Mouse (Mus musculus) midbrain, embryonic 14.5 days (tissue): ENCODE results near the gene Rplp2. TPM values are rescaled to one million over a fixed set of nuclear protein-coding genes. Genes with fewer than 3 reads are reported as not detected.

Source experiments
- ATAC-seq: fragments of 200-750 bp; cut with Nextera tagmentation; 2 replicates; pipeline ENCODE4 v1.8.0; 2017; ENCODE audit warnings: moderate number of reproducible peaks, moderate library complexity; ENCODE audit not compliant: low FRiP score, low TSS enrichment
- DNase-seq: peaks from one replicate; pipeline ENCODE4 v3.0.0-alpha.2; 2015
- H3K27ac ChIP-seq: fragments of 300-500 bp; sonication (generic); replicated peaks from 2 replicates; pipeline ENCODE4 v1.5.1; 2014; ENCODE audit warnings: mild to moderate bottlenecking, low read depth, low read length, moderate library complexity
- H3K27me3 ChIP-seq: fragments of 300-500 bp; sonication (generic); 2 replicates; pipeline ENCODE4 v1.6.1; 2014; ENCODE audit warnings: low read length, control low read depth, mixed read lengths; ENCODE audit not compliant: control insufficient read depth, insufficient read depth
- H3K36me3 ChIP-seq: fragments of 300-500 bp; sonication (generic); 2 replicates; pipeline ENCODE4 v1.6.1; 2014; ENCODE audit warnings: low read length, control low read depth; ENCODE audit not compliant: control insufficient read depth, insufficient read depth
- H3K4me1 ChIP-seq: fragments of 300-500 bp; sonication (generic); 2 replicates; pipeline ENCODE4 v1.6.1; 2014; ENCODE audit warnings: mild to moderate bottlenecking, antibody characterized with exemption, low read length, control low read depth; ENCODE audit not compliant: control insufficient read depth, insufficient read depth
- H3K4me2 ChIP-seq: fragments of 300-500 bp; sonication (generic); 2 replicates; pipeline ENCODE4 v1.6.1; 2014; ENCODE audit warnings: mild to moderate bottlenecking, low read length, moderate library complexity
- H3K4me3 ChIP-seq: fragments of 300-500 bp; sonication (generic); replicated peaks from 2 replicates; pipeline ENCODE4 v1.5.1; 2014; ENCODE audit warnings: low read depth, low read length
- H3K9ac ChIP-seq: fragments of 300-500 bp; sonication (generic); replicated peaks from 2 replicates; pipeline ENCODE4 v1.6.1; 2014; ENCODE audit warnings: mild to moderate bottlenecking, low read length, moderate library complexity
- H3K9me3 ChIP-seq: fragments of 300-500 bp; sonication (generic); 2 replicates; pipeline ENCODE4 v1.6.1; 2016; ENCODE audit warnings: low read length, control low read depth, mixed read lengths; ENCODE audit not compliant: control insufficient read depth
- WGBS: fragments of 180-500 bp; shearing (Covaris S2); extraction: QIAGEN DNeasy Blood & Tissue Kit; methylation state at CpG from one replicate; pipeline ENCODE4 v1.1.7; 2014; 5-methylcytosine and 5-hydroxymethylcytosine counted together
- polyA plus RNA-seq: library from polyadenylated mRNA; unstranded; fragments of >200 nt; fragmentation: Nextera tagmentation; extraction: Ambion mirVana; gene quantifications from 2 replicates; pipeline ENCODE4 v1.2.1, GENCODE M21; 2014

Rplp2 gene
- polyA plus RNA-seq, 1 experiment from 2014 or later = 772 TPM

DNA sequence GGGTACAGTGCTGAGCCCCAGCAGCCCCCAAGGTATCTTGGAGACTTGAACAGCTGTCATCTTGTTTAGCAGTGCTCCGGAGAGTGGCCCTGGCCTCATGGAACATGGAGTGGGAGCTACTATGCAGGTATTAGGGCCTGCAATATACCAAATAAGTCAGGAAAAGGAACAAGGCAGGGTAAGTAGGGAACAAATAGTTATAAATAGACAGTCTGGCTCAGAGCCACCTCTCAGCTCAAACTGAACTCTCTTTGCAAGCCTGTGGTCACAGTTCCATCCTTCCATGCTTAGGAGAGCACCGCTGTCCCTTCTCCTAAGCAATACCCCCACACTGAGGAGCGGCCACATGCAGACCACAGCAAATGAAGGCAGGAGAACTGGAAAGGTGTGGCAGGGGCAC is 50.4 kb downstream of the Rplp2 start:
- no peak for ATAC-seq
- Histone ChIP-seq H3K4me1 (no peaks in the 10 kb centered on the region), H3K9me3 (no peaks in the 10 kb centered on the region), H3K4me2 (no peak overlapping the region), H3K9ac (no peak overlapping the region), H3K27ac (no peak overlapping the region), H3K36me3 (peaks cover 42% of the 10 kb centered on the region), H3K4me3 (no peak overlapping the region), H3K27me3 (no peaks in the 10 kb centered on the region)
- 95% methylated on average over 3 of the region's 3 CpGs for WGBS
- no peak for DNase-seq

Other genes with a start within 250 kb of the Rplp2 start
- 0.88 and 1.1 TPM in 2 replicates for gene Lmntd2, start 233.3 kb upstream of the Rplp2 start, polyA plus RNA-seq
- 25.9 and 27.2 TPM in 2 replicates for gene Rassf7, start 231.5 kb upstream of the Rplp2 start, polyA plus RNA-seq
- gene Phrf1, start 218.6 kb upstream of the Rplp2 start, polyA plus RNA-seq = 60.1 and 77.5 TPM in 2 replicates
- 1.1 and 9.2 TPM in 2 replicates for gene Irf7, start 180.9 kb upstream of the Rplp2 start, polyA plus RNA-seq
- gene Cdhr5, start 170.6 kb upstream of the Rplp2 start, polyA plus RNA-seq = not detected in 2 replicates
- gene Sct, start 168.2 kb upstream of the Rplp2 start, polyA plus RNA-seq = 0.49 and 1.3 TPM in 2 replicates
- 0.53 and 0.54 TPM in 2 replicates for gene Drd4, start 155.4 kb upstream of the Rplp2 start, polyA plus RNA-seq
- 180 and 207 TPM in 2 replicates for gene Deaf1, start 119.7 kb upstream of the Rplp2 start, polyA plus RNA-seq
- 38.6 and 48.9 TPM in 2 replicates for gene Tmem80, start 119.6 kb upstream of the Rplp2 start, polyA plus RNA-seq
- gene Eps8l2, start 108.5 kb upstream of the Rplp2 start, polyA plus RNA-seq = 0.19 and 0.50 TPM in 2 replicates
- gene Taldo1, start 55.2 kb upstream of the Rplp2 start, polyA plus RNA-seq = 312 and 318 TPM in 2 replicates
- gene Gatd1, start 33.2 kb upstream of the Rplp2 start, polyA plus RNA-seq = 48.3 and 49.3 TPM in 2 replicates
- gene Cend1, start 17.9 kb upstream of the Rplp2 start, polyA plus RNA-seq = 25.7 and 79.2 TPM in 2 replicates
- gene Slc25a22, start 9.5 kb upstream of the Rplp2 start, polyA plus RNA-seq = 82.9 and 84.3 TPM in 2 replicates
- 2.3 and 3.6 TPM in 2 replicates for gene Pidd1, start 3.3 kb upstream of the Rplp2 start, polyA plus RNA-seq
- gene Pnpla2, start 7.8 kb downstream of the Rplp2 start, polyA plus RNA-seq = 15.8 and 15.9 TPM in 2 replicates
- 3.8 and 4.6 TPM in 2 replicates for gene Cracr2b, start 13.7 kb downstream of the Rplp2 start, polyA plus RNA-seq
- gene Cd151, start 20.0 kb downstream of the Rplp2 start, polyA plus RNA-seq = 43.8 and 44.1 TPM in 2 replicates
- gene Polr2l, start 27.8 kb downstream of the Rplp2 start, polyA plus RNA-seq = 75.1 and 93.3 TPM in 2 replicates
- gene Tspan4, start 27.9 kb downstream of the Rplp2 start, polyA plus RNA-seq = 35.2 and 36.4 TPM in 2 replicates
- 37.9 and 40.2 TPM in 2 replicates for gene Chid1, start 92.5 kb downstream of the Rplp2 start, polyA plus RNA-seq
- gene Ap2a2, start 114.8 kb downstream of the Rplp2 start, polyA plus RNA-seq = 95.4 and 103 TPM in 2 replicates
- gene Muc6, start 207.9 kb downstream of the Rplp2 start, polyA plus RNA-seq = 0.15 and 0.29 TPM in 2 replicates
- 0.18 and 0.46 TPM in 2 replicates for gene Muc2, start 243.0 kb downstream of the Rplp2 start, polyA plus RNA-seq